Mouse (Mus musculus): Measurements from ENCODE around the gene Khdrbs1.
"Not testable (repeated sequence)": the region's sequence is repeated elsewhere in the genome, so short reads cannot be mapped to it uniquely, and the experiment has no call there.

DNA sequence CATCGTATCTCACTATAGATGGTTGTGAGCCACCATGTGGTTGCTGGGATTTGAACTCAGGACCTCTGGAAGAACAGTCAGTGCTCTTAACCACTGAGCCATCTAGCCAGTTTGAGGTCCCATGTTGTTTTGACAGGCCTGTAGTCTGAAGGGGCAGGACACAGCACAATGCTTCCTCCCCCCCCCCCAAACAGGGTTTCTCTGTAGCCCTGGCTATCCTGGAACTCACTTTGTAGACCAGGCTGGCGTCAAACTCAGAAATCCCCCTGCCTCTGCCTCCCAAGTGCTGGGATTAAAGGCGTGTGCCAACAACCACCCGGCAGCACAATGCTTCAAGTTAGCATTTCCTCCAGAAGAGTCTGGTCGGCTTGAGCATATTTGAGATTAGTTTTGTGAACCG is 41.4 kb downstream of the Khdrbs1 start:
- TF ChIP-seq CTCF (IDR thresholded peaks at IDR 0.05; ENCODE audit: extremely low read depth, insufficient read depth, insufficient read length, insufficient replicate concordance); POLR2A (IDR thresholded peaks at IDR 0.05; ENCODE audit: low read depth, low read length): not testable (repeated sequence)

All from spleen, adult 2 months (tissue).